Mouse (Mus musculus) embryonic facial prominence, embryonic 13.5 days (tissue): Measurements from ENCODE around the gene Ccdc191. TPM values are rescaled to one million over a fixed set of nuclear protein-coding genes. Genes with fewer than 3 reads are reported as not detected.

Source experiments
- ATAC-seq: fragments of 200-750 bp; cut with Nextera tagmentation; 2 replicates; pipeline ENCODE4 v1.8.0; 2017; ENCODE audit warnings: low read depth; ENCODE audit not compliant: insufficient number of reproducible peaks, insufficient read depth, low FRiP score, low TSS enrichment
- H3K27ac ChIP-seq: fragments of 300-500 bp; sonication (generic); 2 replicates; pipeline ENCODE4 v1.5.1; 2015; ENCODE audit warnings: moderate library complexity, mild to moderate bottlenecking, inconsistent platforms
- H3K27me3 ChIP-seq: fragments of 300-500 bp; sonication (generic); 2 replicates; pipeline ENCODE4 v1.6.1; 2015; ENCODE audit warnings: mild to moderate bottlenecking, inconsistent platforms
- H3K36me3 ChIP-seq: fragments of 300-500 bp; sonication (generic); 2 replicates; pipeline ENCODE4 v1.6.1; 2015; ENCODE audit warnings: mild to moderate bottlenecking, inconsistent platforms
- H3K4me1 ChIP-seq: fragments of 300-500 bp; sonication (generic); 2 replicates; pipeline ENCODE4 v1.6.1; 2015; ENCODE audit warnings: inconsistent platforms
- H3K4me2 ChIP-seq: fragments of 300-500 bp; sonication (generic); 2 replicates; pipeline ENCODE4 v1.6.1; 2015; ENCODE audit warnings: moderate library complexity, mild to moderate bottlenecking, inconsistent platforms
- H3K4me3 ChIP-seq: fragments of 300-500 bp; sonication (generic); 2 replicates; pipeline ENCODE4 v1.5.1; 2015; ENCODE audit warnings: mild to moderate bottlenecking, inconsistent platforms
- H3K9ac ChIP-seq: fragments of 300-500 bp; sonication (generic); 2 replicates; pipeline ENCODE4 v1.6.1; 2015; ENCODE audit warnings: mild to moderate bottlenecking, inconsistent platforms
- H3K9me3 ChIP-seq: fragments of 300-500 bp; sonication (generic); 2 replicates; pipeline ENCODE4 v1.6.1; 2016; ENCODE audit warnings: inconsistent platforms
- WGBS: fragments of 180-500 bp; shearing (Covaris S2); methylation state at CpG from one replicate; pipeline ENCODE4 v1.1.7; 2015; ENCODE audit warnings: mixed read lengths; 5-methylcytosine and 5-hydroxymethylcytosine counted together
- polyA plus RNA-seq: library from polyadenylated mRNA; unstranded; fragments of >200 nt; fragmentation: Nextera tagmentation; extraction: Ambion mirVana; gene quantifications from 2 replicates; pipeline ENCODE4 v1.2.1, GENCODE M21; 2015

The Ccdc191 gene
- polyA plus RNA-seq, result 16.4 and 18.7 TPM in 2 replicates

- Histone ChIP-seq H3K9me3 (no peaks in the 10 kb centered on the region), H3K27me3 (no peaks in the 10 kb centered on the region), H3K27ac (peak within 1 kb of the TSS; percentile 65), H3K36me3 (no peaks in the 10 kb centered on the region), H3K4me1 (peaks cover 11% of the 10 kb centered on the region), H3K4me2 (peak within 1 kb of the TSS; percentile 88), H3K9ac (peak within 1 kb of the TSS; percentile 92), H3K4me3 (peak within 1 kb of the TSS; percentile 72)
- under 1% methylated on average over 33 of the region's 33 CpGs for WGBS
- peak; percentile 100 for ATAC-seq
Measured at GRCm38 (mm10) chr16:43889208-43890004, at the start of gene Ccdc191. TSS of gene Ccdc191 (plus strand) at chr16:43889800.

- H3K4me3 ChIP-seq, result no peak overlapping the region
- H3K9ac ChIP-seq, result no peak overlapping the region
- H3K9me3 ChIP-seq, result no peaks in the 10 kb centered on the region
- H3K36me3 ChIP-seq, result no peaks in the 10 kb centered on the region
- no peak for ATAC-seq
- no peaks in the 10 kb centered on the region for H3K27me3 ChIP-seq
- no peaks in the 10 kb centered on the region for H3K4me1 ChIP-seq
- no peak overlapping the region for H3K27ac ChIP-seq
- WGBS, result 86% methylated on average over 1 of the region's 1 CpGs
- no peak overlapping the region for H3K4me2 ChIP-seq
Measured at GRCm38 (mm10) chr16:43841236-43841635, 48.4 kb upstream of the Ccdc191 start.

- H3K27ac ChIP-seq, result no peak overlapping the region
- H3K9me3 ChIP-seq, result no peaks in the 10 kb centered on the region
- no peaks in the 10 kb centered on the region for H3K27me3 ChIP-seq
- no peak for ATAC-seq
- no peak overlapping the region for H3K4me3 ChIP-seq
- no peaks in the 10 kb centered on the region for H3K4me1 ChIP-seq
- WGBS, result 68% methylated on average over 1 of the region's 1 CpGs
- H3K4me2 ChIP-seq, result no peak overlapping the region
- H3K9ac ChIP-seq, result no peak overlapping the region
- no peaks in the 10 kb centered on the region for H3K36me3 ChIP-seq
Measured at GRCm38 (mm10) chr16:43849839-43850238, 39.8 kb upstream of the Ccdc191 start.

DNA sequence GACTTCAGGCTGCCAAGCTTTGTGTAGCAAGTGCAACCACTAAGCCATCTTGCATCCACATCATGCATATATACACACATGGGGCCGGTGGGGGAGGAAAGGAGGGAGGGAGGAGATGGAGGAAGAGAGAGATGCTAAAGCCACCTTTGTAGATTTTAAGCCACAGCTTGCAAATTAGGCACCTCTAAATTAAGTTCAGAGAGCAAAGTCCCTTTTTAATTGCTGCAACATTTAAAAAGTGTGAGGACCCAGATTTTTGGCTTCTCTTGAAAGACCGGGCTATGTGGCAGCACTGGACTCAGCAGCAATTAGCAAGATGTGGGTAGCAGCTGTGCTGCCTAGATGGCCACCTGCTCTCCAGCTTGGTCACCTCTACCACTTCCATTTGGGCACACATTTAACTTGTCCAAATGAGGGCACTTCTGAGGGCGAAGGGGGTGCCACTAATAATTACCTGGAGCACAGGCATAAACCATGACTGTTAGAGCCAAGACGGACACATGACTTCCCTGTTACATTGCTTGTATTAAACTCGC lies 30.6 kb upstream of the Ccdc191 start:
- no peak for ATAC-seq
- Histone ChIP-seq H3K36me3 (peaks cover 20% of the 10 kb centered on the region), H3K9ac (no peak overlapping the region), H3K9me3 (no peaks in the 10 kb centered on the region), H3K4me1 (no peaks in the 10 kb centered on the region), H3K27ac (no peak overlapping the region), H3K27me3 (no peaks in the 10 kb centered on the region), H3K4me2 (no peak overlapping the region), H3K4me3 (no peak overlapping the region)
- WGBS, result 74% methylated on average over 5 of the region's 5 CpGs

GRCm38 (mm10) chr16:43860624-43861023 lies 29.0 kb upstream of the Ccdc191 start:
- no peaks in the 10 kb centered on the region for H3K9me3 ChIP-seq
- no peaks in the 10 kb centered on the region for H3K4me1 ChIP-seq
- no peak overlapping the region for H3K4me2 ChIP-seq
- H3K36me3 ChIP-seq, result peaks cover 25% of the 10 kb centered on the region
- 76% methylated on average over 6 of the region's 6 CpGs for WGBS
- no peak for ATAC-seq
- H3K9ac ChIP-seq, result no peak overlapping the region
- H3K27me3 ChIP-seq, result no peaks in the 10 kb centered on the region
- no peak overlapping the region for H3K4me3 ChIP-seq
- H3K27ac ChIP-seq, result no peak overlapping the region

- H3K4me2 ChIP-seq, result no peak overlapping the region
- H3K27me3 ChIP-seq, result no peaks in the 10 kb centered on the region
- no peaks in the 10 kb centered on the region for H3K9me3 ChIP-seq
- H3K27ac ChIP-seq, result peak overlapping the region; percentile 28; the same call in 1 of the 2 replicates
- no peak for ATAC-seq
- H3K36me3 ChIP-seq, result peaks cover 53% of the 10 kb centered on the region
- no peak overlapping the region for H3K9ac ChIP-seq
- no peak overlapping the region for H3K4me3 ChIP-seq
- peaks cover 9% of the 10 kb centered on the region; the same call in 1 of the 2 replicates for H3K4me1 ChIP-seq
Measured at GRCm38 (mm10) chr16:43869805-43870204, 19.8 kb upstream of the Ccdc191 start.

- Histone ChIP-seq H3K27me3 (no peaks in the 10 kb centered on the region), H3K4me2 (no peak overlapping the region), H3K4me3 (no peak overlapping the region), H3K36me3 (peaks cover 69% of the 10 kb centered on the region), H3K27ac (no peak overlapping the region), H3K9ac (no peak overlapping the region), H3K4me1 (peaks cover 9% of the 10 kb centered on the region; the same call in 1 of the 2 replicates), H3K9me3 (no peaks in the 10 kb centered on the region)
- ATAC-seq, result no peak
- WGBS, result 91% methylated on average over 7 of the region's 7 CpGs
Measured at GRCm38 (mm10) chr16:43871419-43871818, 18.2 kb upstream of the Ccdc191 start.

- no peak overlapping the region for H3K9ac ChIP-seq
- H3K27me3 ChIP-seq, result no peaks in the 10 kb centered on the region
- no peak overlapping the region for H3K4me2 ChIP-seq
- WGBS, result 97% methylated on average over 6 of the region's 6 CpGs
- H3K27ac ChIP-seq, result no peak overlapping the region
- H3K36me3 ChIP-seq, result peaks cover 48% of the 10 kb centered on the region
- H3K4me1 ChIP-seq, result no peaks in the 10 kb centered on the region
- H3K4me3 ChIP-seq, result no peak overlapping the region
- H3K9me3 ChIP-seq, result no peaks in the 10 kb centered on the region
- ATAC-seq, result no peak
Measured at GRCm38 (mm10) chr16:43879769-43880168, 9.8 kb upstream of the Ccdc191 start.

- 54% methylated on average over 3 of the region's 3 CpGs for WGBS
- H3K27ac ChIP-seq, result no peak overlapping the region
- H3K4me1 ChIP-seq, result no peaks in the 10 kb centered on the region
- no peak overlapping the region for H3K9ac ChIP-seq
- no peak for ATAC-seq
- H3K4me3 ChIP-seq, result no peak overlapping the region
- H3K9me3 ChIP-seq, result no peaks in the 10 kb centered on the region
- no peak overlapping the region for H3K4me2 ChIP-seq
- no peaks in the 10 kb centered on the region for H3K27me3 ChIP-seq
- H3K36me3 ChIP-seq, result peaks cover 29% of the 10 kb centered on the region
Measured at GRCm38 (mm10) chr16:43881636-43882035, 8.0 kb upstream of the Ccdc191 start.

GRCm38 (mm10) chr16:43882329-43882728 lies 7.3 kb upstream of the Ccdc191 start:
- Histone ChIP-seq H3K9ac (no peak overlapping the region), H3K9me3 (no peaks in the 10 kb centered on the region), H3K27ac (no peak overlapping the region), H3K4me2 (no peak overlapping the region), H3K4me1 (no peaks in the 10 kb centered on the region), H3K36me3 (peaks cover 26% of the 10 kb centered on the region), H3K27me3 (no peaks in the 10 kb centered on the region), H3K4me3 (no peak overlapping the region)
- no peak for ATAC-seq
- 93% methylated on average over 2 of the region's 2 CpGs for WGBS

DNA sequence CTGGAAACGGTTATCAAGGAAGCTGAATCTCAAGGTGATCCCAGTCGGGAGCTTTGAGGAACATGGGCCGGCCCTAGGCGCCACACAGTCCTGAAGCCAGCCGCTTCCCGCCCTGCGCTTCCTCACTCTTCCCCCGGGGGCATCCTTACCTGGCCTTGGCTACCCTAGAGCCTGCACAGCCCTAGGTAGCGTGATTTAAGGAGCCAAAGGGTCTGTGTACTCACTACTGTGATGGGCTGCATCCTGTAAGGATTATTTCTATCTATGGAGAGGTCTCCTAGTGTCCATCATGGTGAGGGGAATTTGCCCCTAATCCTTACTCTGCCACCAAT lies 371 bp downstream of the Ccdc191 start:
- no peaks in the 10 kb centered on the region for H3K27me3 ChIP-seq
- no peaks in the 10 kb centered on the region for H3K9me3 ChIP-seq
- peaks cover 11% of the 10 kb centered on the region for H3K4me1 ChIP-seq
- no peaks in the 10 kb centered on the region for H3K36me3 ChIP-seq
- H3K9ac ChIP-seq, result peak overlapping the region; percentile 92
- peak overlapping the region; percentile 70 for H3K4me2 ChIP-seq
- H3K27ac ChIP-seq, result peak overlapping the region; percentile 65
- peak overlapping the region; percentile 72 for H3K4me3 ChIP-seq
- peak; percentile 96 for ATAC-seq
- WGBS, result 0% methylated on average over 9 of the region's 9 CpGs

DNA sequence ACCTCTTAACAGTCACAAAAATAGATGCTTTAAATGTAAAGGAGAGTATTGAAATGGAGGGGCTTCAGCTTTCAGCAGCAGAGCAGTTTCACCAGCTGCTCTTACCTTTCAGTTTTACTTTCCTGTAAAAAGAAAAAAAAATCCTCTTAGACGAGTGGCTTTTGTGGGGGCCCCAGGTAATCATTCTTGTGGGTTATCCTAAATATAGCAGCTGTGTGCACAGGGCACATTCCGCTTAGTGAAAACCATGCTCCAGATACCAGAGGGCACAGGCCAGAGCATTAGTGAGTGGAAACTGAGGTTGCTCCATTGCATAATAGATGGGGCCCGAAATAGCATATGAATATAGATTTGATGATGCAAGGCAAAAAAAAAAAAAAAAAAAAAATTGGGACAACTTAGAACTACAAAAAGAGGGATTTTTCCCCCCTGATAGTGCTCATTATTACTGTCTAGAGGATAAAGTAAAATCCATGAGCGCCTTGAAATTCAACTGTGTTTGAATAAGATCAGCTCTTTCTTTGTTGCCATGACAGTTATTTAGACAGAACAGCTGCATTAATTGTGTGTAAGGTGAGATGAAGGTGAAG lies 1.2 kb downstream of the Ccdc191 start:
- H3K4me2 ChIP-seq, result peak overlapping the region; percentile 70
- no peaks in the 10 kb centered on the region for H3K9me3 ChIP-seq
- no peak for ATAC-seq
- H3K27me3 ChIP-seq, result no peaks in the 10 kb centered on the region
- peak overlapping the region; percentile 72 for H3K4me3 ChIP-seq
- no peaks in the 10 kb centered on the region for H3K36me3 ChIP-seq
- H3K4me1 ChIP-seq, result peaks cover 11% of the 10 kb centered on the region
- no peak overlapping the region for H3K27ac ChIP-seq
- H3K9ac ChIP-seq, result peak overlapping the region; percentile 92; the same call in 1 of the 2 replicates
- 77% methylated on average over 4 of the region's 4 CpGs for whole genome bisulfite sequencing
